Mouse (Mus musculus): ENCODE measurements around the gene Gm16253. TPM values are rescaled to one million over a fixed set of nuclear protein-coding genes. Genes with fewer than 3 reads are reported as not detected.
A peak's percentile ranks its signal among the peaks of the same experiment; 100 is the strongest.

Gm16253 gene
- polyA plus RNA-seq, 1 experiment from 2014 or later = 0.68 TPM

GRCm38 (mm10) chr3:96581771-96582515 lies 5.2 kb downstream of the Gm16253 start:
- Histone ChIP-seq H3K9me3 (ENCODE audit: control insufficient read depth, low read length) (no peaks in the 10 kb centered on the region), H3K9ac (ENCODE audit: low read length) (no peak overlapping the region; the same call in 1 of the 2 replicates), H3K36me3 (ENCODE audit: control insufficient read depth, insufficient read depth, low read length) (no peaks in the 10 kb centered on the region), H3K27me3 (ENCODE audit: control insufficient read depth, insufficient read depth, low read length) (no peaks in the 10 kb centered on the region), H3K4me2 (ENCODE audit: low read length) (no peak overlapping the region), H3K4me3 (ENCODE audit: control insufficient read depth in 1 of 2, insufficient read depth in 1 of 2, low read depth in 1 of 2, low read length in 2 of 2) (no peak overlapping the region), H3K27ac (replicated peaks in 1 of 2; ENCODE audit: control insufficient read depth in 1 of 2, insufficient read depth in 1 of 2, low read depth in 2 of 2, low read length in 2 of 2) (no peak overlapping the region), H3K4me1 (ENCODE audit: control insufficient read depth in 2 of 2, insufficient read depth in 2 of 2, low read length in 2 of 2) (peaks cover 15 to 31% of the 10 kb centered on the region in 2 experiments)
- ATAC-seq (ENCODE audit: insufficient number of reproducible peaks, insufficient read depth, low FRiP score, low read depth) = no peak
- 77% methylated on average over 16 of the region's 16 CpGs for WGBS

- 87% methylated on average over 5 of the region's 5 CpGs for WGBS
Observed at GRCm38 (mm10) chr3:96583386-96583785, 6.6 kb downstream of the Gm16253 start.

GRCm38 (mm10) chr3:96590657-96591056 lies 13.9 kb downstream of the Gm16253 start:
- Histone ChIP-seq H3K27me3 (ENCODE audit: control insufficient read depth, insufficient read depth, low read length) (no peaks in the 10 kb centered on the region), H3K36me3 (ENCODE audit: control insufficient read depth, insufficient read depth, low read length) (no peaks in the 10 kb centered on the region), H3K4me1 (ENCODE audit: control insufficient read depth in 2 of 2, insufficient read depth in 2 of 2, low read length in 2 of 2) (peaks cover 3 to 15% of the 10 kb centered on the region in 2 experiments; a peak in 3 of 4 replicates), H3K27ac (replicated peaks in 1 of 2; ENCODE audit: control insufficient read depth in 1 of 2, insufficient read depth in 1 of 2, low read depth in 2 of 2, low read length in 2 of 2) (no peak overlapping the region), H3K9me3 (ENCODE audit: control insufficient read depth, low read length) (no peaks in the 10 kb centered on the region), H3K9ac (ENCODE audit: low read length) (no peak overlapping the region), H3K4me2 (ENCODE audit: low read length) (no peak overlapping the region), H3K4me3 (ENCODE audit: control insufficient read depth in 1 of 2, insufficient read depth in 1 of 2, low read depth in 1 of 2, low read length in 2 of 2) (no peak overlapping the region)
- no peak for ATAC-seq (ENCODE audit: insufficient number of reproducible peaks, insufficient read depth, low FRiP score, low read depth)
- 82% methylated on average over 4 of the region's 4 CpGs for WGBS

More at GRCm38 (mm10) chr3:96583386-96583785, 6.6 kb downstream of the Gm16253 start:
- H3K9me3 ChIP-seq (ENCODE audit: control insufficient read depth, low read length) = no peaks in the 10 kb centered on the region
- no peak for ATAC-seq (ENCODE audit: insufficient number of reproducible peaks, insufficient read depth, low FRiP score, low read depth)
- H3K27ac ChIP-seq (replicated peaks in 1 of 2; ENCODE audit: control insufficient read depth in 1 of 2, insufficient read depth in 1 of 2, low read depth in 2 of 2, low read length in 2 of 2) = no peak overlapping the region
- H3K4me2 ChIP-seq (ENCODE audit: low read length) = no peak overlapping the region
- no peak overlapping the region for H3K4me3 ChIP-seq (ENCODE audit: control insufficient read depth in 1 of 2, insufficient read depth in 1 of 2, low read depth in 1 of 2, low read length in 2 of 2)
- H3K9ac ChIP-seq (ENCODE audit: low read length) = no peak overlapping the region
- peaks cover 7 to 22% of the 10 kb centered on the region in 2 experiments for H3K4me1 ChIP-seq (ENCODE audit: control insufficient read depth in 2 of 2, insufficient read depth in 2 of 2, low read length in 2 of 2)
- H3K36me3 ChIP-seq (ENCODE audit: control insufficient read depth, insufficient read depth, low read length) = no peaks in the 10 kb centered on the region
- no peaks in the 10 kb centered on the region for H3K27me3 ChIP-seq (ENCODE audit: control insufficient read depth, insufficient read depth, low read length)

DNA sequence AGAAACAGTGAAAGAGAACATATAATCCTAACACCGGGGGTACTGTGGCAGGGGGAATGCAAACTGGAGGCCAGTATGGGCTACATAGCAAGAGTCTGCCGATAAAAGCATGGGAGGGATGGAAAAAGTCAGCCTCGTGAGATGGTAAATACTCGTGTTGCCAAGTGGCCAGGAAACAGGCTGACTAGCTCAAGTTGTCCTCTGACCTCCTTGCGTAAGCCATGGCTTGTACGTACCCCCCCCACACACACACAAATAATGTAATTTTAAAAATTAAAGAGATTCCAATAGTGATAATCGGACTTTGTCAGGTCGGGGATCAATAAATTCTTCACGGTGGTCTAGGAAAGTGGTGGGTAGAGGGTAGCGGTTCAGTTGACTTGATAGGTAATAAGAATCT lies 16.6 kb downstream of the Gm16253 start:
- no peaks in the 10 kb centered on the region for H3K27me3 ChIP-seq (ENCODE audit: control insufficient read depth, insufficient read depth, low read length)
- no peaks in the 10 kb centered on the region for H3K36me3 ChIP-seq (ENCODE audit: control insufficient read depth, insufficient read depth, low read length)
- peak overlapping the region; percentile 68 to 85 for H3K4me3 ChIP-seq (ENCODE audit: control insufficient read depth in 1 of 2, insufficient read depth in 1 of 2, low read depth in 1 of 2, low read length in 2 of 2)
- H3K9ac ChIP-seq (ENCODE audit: low read length) = peak overlapping the region; percentile 82
- peak overlapping the region; percentile 87 to 88 for H3K27ac ChIP-seq (replicated peaks in 1 of 2; ENCODE audit: control insufficient read depth in 1 of 2, insufficient read depth in 1 of 2, low read depth in 2 of 2, low read length in 2 of 2)
- H3K4me1 ChIP-seq (ENCODE audit: control insufficient read depth in 2 of 2, insufficient read depth in 2 of 2, low read length in 2 of 2) = peaks cover 8 to 32% of the 10 kb centered on the region in 2 experiments; a peak in 3 of 4 replicates
- no peak for ATAC-seq (ENCODE audit: insufficient number of reproducible peaks, insufficient read depth, low FRiP score, low read depth)
- H3K9me3 ChIP-seq (ENCODE audit: control insufficient read depth, low read length) = no peaks in the 10 kb centered on the region
- under 1% methylated on average over 10 of the region's 10 CpGs for WGBS
- peak overlapping the region; percentile 85 for H3K4me2 ChIP-seq (ENCODE audit: low read length)

DNA sequence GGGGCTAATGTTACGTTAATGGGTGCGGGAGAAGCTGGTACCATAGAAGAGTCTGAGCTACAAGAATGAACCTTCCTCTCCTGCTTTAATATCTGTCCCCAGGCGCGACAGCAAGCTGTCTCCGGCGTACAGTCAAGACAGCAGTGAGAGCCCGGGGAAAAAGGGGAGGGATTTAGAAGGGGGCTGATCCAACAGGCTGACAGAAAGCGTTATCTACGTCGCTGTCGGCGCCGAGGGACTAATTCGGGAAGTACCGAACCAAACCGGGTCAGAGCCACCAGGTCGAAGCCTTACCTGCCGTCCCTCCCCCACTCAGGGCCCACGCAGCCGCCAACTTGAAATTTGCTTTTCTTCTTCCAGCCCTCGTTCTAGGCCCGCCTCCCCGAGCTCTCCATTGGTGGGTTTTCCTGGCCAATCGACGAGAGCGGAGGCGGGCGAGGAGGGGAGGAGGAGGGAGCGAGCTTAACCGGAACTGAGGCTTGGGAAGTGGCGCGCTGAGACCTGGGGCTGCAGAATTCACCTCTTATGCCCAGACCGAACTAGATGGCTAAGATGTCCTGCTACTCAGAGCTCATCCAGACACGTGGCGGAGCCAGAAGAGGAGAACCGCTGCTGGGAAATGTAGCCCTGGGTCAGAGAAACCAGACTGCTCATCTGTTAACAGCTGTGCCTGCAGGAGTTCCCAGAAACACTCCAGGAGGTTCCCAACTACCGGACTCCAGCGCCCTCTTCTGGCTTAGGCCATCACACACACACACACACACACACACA lies 17.2 kb downstream of the Gm16253 start, which contains the start of gene Polr3gl:
Gene Polr3gl (minus strand): TSS at position 392 of the 771 bp plus-strand sequence.
- WGBS = under 1% methylated on average over 36 of the region's 38 CpGs
- no peaks in the 10 kb centered on the region for H3K27me3 ChIP-seq (ENCODE audit: control insufficient read depth, insufficient read depth, low read length)

GRCm38 (mm10) chr3:96594851-96595250 lies 18.1 kb downstream of the Gm16253 start:
- Histone ChIP-seq H3K4me2 (ENCODE audit: low read length) (no peak overlapping the region), H3K4me1 (ENCODE audit: control insufficient read depth in 2 of 2, insufficient read depth in 2 of 2, low read length in 2 of 2) (peaks cover 8 to 39% of the 10 kb centered on the region in 2 experiments; a peak in 3 of 4 replicates), H3K9me3 (ENCODE audit: control insufficient read depth, low read length) (no peaks in the 10 kb centered on the region), H3K27me3 (ENCODE audit: control insufficient read depth, insufficient read depth, low read length) (no peaks in the 10 kb centered on the region), H3K27ac (replicated peaks in 1 of 2; ENCODE audit: control insufficient read depth in 1 of 2, insufficient read depth in 1 of 2, low read depth in 2 of 2, low read length in 2 of 2) (no peak overlapping the region), H3K9ac (ENCODE audit: low read length) (no peak overlapping the region), H3K36me3 (ENCODE audit: control insufficient read depth, insufficient read depth, low read length) (no peaks in the 10 kb centered on the region), H3K4me3 (ENCODE audit: control insufficient read depth in 1 of 2, insufficient read depth in 1 of 2, low read depth in 1 of 2, low read length in 2 of 2) (no peak overlapping the region)
- WGBS = 81% methylated on average over 5 of the region's 5 CpGs
- no peak for ATAC-seq (ENCODE audit: insufficient number of reproducible peaks, insufficient read depth, low FRiP score, low read depth)

More for the DNA sequence above, 17.2 kb downstream of the Gm16253 start, which contains the start of gene Polr3gl:
- Histone ChIP-seq H3K9me3 (ENCODE audit: control insufficient read depth, low read length) (no peaks in the 10 kb centered on the region), H3K9ac (ENCODE audit: low read length) (peak within 1 kb of the TSS; percentile 82), H3K4me3 (ENCODE audit: control insufficient read depth in 1 of 2, insufficient read depth in 1 of 2, low read depth in 1 of 2, low read length in 2 of 2) (peak within 1 kb of the TSS; percentile 68 to 85), H3K4me1 (ENCODE audit: control insufficient read depth in 2 of 2, insufficient read depth in 2 of 2, low read length in 2 of 2) (peaks cover 8 to 37% of the 10 kb centered on the region in 2 experiments; a peak in 3 of 4 replicates), H3K27ac (replicated peaks in 1 of 2; ENCODE audit: control insufficient read depth in 1 of 2, insufficient read depth in 1 of 2, low read depth in 2 of 2, low read length in 2 of 2) (peak within 1 kb of the TSS; percentile 87 to 88), H3K4me2 (ENCODE audit: low read length) (peak within 1 kb of the TSS; percentile 85), H3K36me3 (ENCODE audit: control insufficient read depth, insufficient read depth, low read length) (no peaks in the 10 kb centered on the region)
- peak; percentile 85 for ATAC-seq (ENCODE audit: insufficient number of reproducible peaks, insufficient read depth, low FRiP score, low read depth)

DNA sequence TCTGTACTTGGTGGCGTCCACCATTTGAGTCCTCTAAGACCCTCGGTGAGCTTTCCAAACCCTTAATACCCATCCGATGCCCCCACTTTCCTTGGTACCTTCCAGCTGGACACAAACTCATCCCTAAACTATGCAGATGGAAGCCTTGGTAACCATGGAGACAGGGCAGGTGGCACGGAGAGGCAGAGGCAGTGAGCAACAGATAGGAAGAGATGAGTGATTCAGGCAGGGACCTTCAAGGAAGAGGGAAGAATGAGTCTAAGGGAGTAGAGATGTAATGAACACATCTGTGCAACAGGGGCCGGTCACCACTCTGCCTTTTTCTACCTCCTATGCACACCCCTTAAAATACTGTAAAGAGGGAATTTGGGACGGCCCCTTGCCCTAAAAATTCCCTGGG lies 18.9 kb downstream of the Gm16253 start:
- H3K27me3 ChIP-seq (ENCODE audit: control insufficient read depth, insufficient read depth, low read length) = no peaks in the 10 kb centered on the region
- H3K4me1 ChIP-seq (ENCODE audit: control insufficient read depth in 2 of 2, insufficient read depth in 2 of 2, low read length in 2 of 2) = peaks cover 8 to 45% of the 10 kb centered on the region in 2 experiments; a peak in 3 of 4 replicates
- H3K27ac ChIP-seq (replicated peaks in 1 of 2; ENCODE audit: control insufficient read depth in 1 of 2, insufficient read depth in 1 of 2, low read depth in 2 of 2, low read length in 2 of 2) = peak overlapping the region; percentile 79 to 82; a peak in 2 of 4 replicates
- H3K4me2 ChIP-seq (ENCODE audit: low read length) = peak overlapping the region; percentile 96
- H3K9ac ChIP-seq (ENCODE audit: low read length) = peak overlapping the region; percentile 88
- H3K36me3 ChIP-seq (ENCODE audit: control insufficient read depth, insufficient read depth, low read length) = no peaks in the 10 kb centered on the region
- H3K9me3 ChIP-seq (ENCODE audit: control insufficient read depth, low read length) = no peaks in the 10 kb centered on the region
- ATAC-seq (ENCODE audit: insufficient number of reproducible peaks, insufficient read depth, low FRiP score, low read depth) = no peak
- peak overlapping the region; percentile 49 to 51; a peak in 3 of 4 replicates for H3K4me3 ChIP-seq (ENCODE audit: control insufficient read depth in 1 of 2, insufficient read depth in 1 of 2, low read depth in 1 of 2, low read length in 2 of 2)
- 26% methylated on average over 6 of the region's 6 CpGs for WGBS
